Mouse (Mus musculus): ENCODE data around the gene Spc24.

GRCm38 (mm10) chr9:21749382-21750118 lies 10.6 kb downstream of the Spc24 start:
- TF ChIP-seq ZC3H11A (IDR thresholded peaks at IDR 0.05; ENCODE audit: borderline replicate concordance, low read depth, low read length): no peak
- TF ChIP-seq MAFK (IDR thresholded peaks at IDR 0.05; ENCODE audit: insufficient read depth, low read depth, low read length): no peak
- no peak for TF ChIP-seq HCFC1 (IDR thresholded peaks at IDR 0.05; ENCODE audit: borderline replicate concordance, insufficient read depth, low read length)
- TF ChIP-seq CHD2 (IDR thresholded peaks at IDR 0.05; ENCODE audit: low read depth, low read length): no peak
- no peak for TF ChIP-seq ZNF384 (IDR thresholded peaks at IDR 0.05; ENCODE audit: low read depth, low read length)

Measured in ES-E14 (cell line).